Mouse (Mus musculus) induced T-regulatory cell, adult 2 months (primary cell): ENCODE measurements around the gene Fads6.

Experiments
- DNase-seq: peaks from one replicate; pipeline ENCODE4 v3.0.0-alpha.2; 2012; ENCODE audit warnings: low read depth

Gene Fads6

GRCm38 (mm10) chr11:115250405-115251090 lies 46.9 kb downstream of the Fads6 start:
- DNase-seq, result no peak

GRCm38 (mm10) chr11:115249721-115250404 lies 47.6 kb downstream of the Fads6 start:
- DNase-seq, result no peak

- no peak for DNase-seq
These were observed 49.5 kb downstream of the Fads6 start for GRCm38 (mm10) chr11:115247945-115248344.

GRCm38 (mm10) chr11:115247240-115247639 lies 50.2 kb downstream of the Fads6 start:
- DNase-seq, result no peak

- DNase-seq, result no peak
These were observed 51.1 kb downstream of the Fads6 start for GRCm38 (mm10) chr11:115246386-115246785.

GRCm38 (mm10) chr11:115244840-115245239 lies 52.6 kb downstream of the Fads6 start:
- no peak for DNase-seq

GRCm38 (mm10) chr11:115243783-115244182 lies 53.7 kb downstream of the Fads6 start:
- no peak for DNase-seq

GRCm38 (mm10) chr11:115242746-115243145 lies 54.7 kb downstream of the Fads6 start:
- no peak for DNase-seq

GRCm38 (mm10) chr11:115241402-115241801 lies 56.1 kb downstream of the Fads6 start:
- no peak for DNase-seq

GRCm38 (mm10) chr11:115236570-115236969 lies 60.9 kb downstream of the Fads6 start:
- no peak for DNase-seq

- DNase-seq, result no peak
These were observed 63.0 kb downstream of the Fads6 start for GRCm38 (mm10) chr11:115234320-115235044.

- DNase-seq, result no peak
These were observed 63.8 kb downstream of the Fads6 start for GRCm38 (mm10) chr11:115233526-115234290.

GRCm38 (mm10) chr11:115232889-115233288 lies 64.6 kb downstream of the Fads6 start:
- DNase-seq, result no peak

GRCm38 (mm10) chr11:115231924-115232323 lies 65.5 kb downstream of the Fads6 start:
- no peak for DNase-seq

- peak; percentile 82 for DNase-seq
These were observed 66.1 kb downstream of the Fads6 start for GRCm38 (mm10) chr11:115231168-115231915.
